Mouse (Mus musculus) spleen, postnatal 4 days (tissue): ENCODE results near the gene Hspb11.

Source experiments
- DNase-seq, 2 experiments: peaks; one replicate each; pipeline ENCODE4 v3.0.0; 2022; ENCODE audit warnings: low spot score in 2 of 2

Gene Hspb11

DNA sequence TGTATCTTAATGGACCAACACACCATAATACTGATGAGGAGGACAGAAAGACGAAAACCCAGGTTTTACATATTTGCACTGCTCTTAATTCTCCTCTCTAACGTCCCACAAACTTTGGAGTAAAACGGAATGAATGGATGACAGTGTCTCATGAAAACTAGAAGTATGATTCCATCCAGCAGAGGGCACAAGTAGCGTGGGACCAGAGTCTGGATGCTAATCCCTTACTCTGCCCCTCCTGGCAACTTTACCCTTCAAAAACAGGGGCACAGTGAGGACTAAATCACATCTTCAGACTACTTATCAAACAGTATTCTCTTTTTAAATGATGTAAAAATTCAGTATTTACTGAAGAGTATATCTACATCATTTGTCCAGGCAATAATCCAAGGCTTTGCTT lies 2.9 kb upstream of the Hspb11 start:
- DNase-seq, result peak in 1 of 2 experiments; percentile 22

DNA sequence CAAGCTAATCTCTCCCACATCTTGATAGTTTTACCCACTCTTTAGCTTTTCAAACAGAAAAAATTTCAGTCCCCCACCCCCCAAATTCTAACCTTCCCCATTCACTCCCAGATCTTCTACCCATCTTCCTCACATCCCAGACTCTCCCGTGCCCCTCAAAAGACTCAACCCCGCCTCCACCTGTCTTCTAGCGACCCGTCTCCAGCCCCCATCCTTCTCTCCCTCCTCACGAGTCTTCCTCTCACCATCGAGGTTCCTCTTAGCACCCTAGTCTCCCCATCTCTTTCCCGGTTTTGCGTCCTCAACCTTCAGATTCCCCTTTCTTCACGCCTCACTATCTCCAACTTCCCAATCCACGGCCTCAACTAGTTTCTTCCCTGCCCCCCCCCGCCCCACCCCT lies 871 bp upstream of the Hspb11 start:
- DNase-seq, result peak in 1 of 2 experiments; percentile 63

DNA sequence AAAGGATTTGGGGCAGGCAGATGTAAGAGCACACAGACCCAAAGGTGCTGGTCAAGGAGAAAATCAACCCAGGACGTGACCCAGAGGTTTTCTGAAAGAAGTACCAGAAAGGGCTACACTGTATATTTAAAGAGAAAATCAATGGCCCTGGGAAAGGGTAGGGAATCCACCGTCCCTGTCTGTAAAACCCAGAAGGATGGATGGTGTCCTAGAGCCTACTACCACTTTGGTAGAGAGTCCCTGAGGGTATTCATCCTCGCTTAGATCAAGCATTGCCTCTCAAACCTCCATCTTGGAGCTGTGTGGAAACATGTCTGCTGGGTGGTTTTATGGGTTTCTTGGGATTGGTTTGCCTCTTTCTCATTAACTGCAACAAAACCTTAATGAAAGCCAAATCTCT lies 1.0 kb downstream of the Hspb11 start:
- DNase-seq, result no peak

DNA sequence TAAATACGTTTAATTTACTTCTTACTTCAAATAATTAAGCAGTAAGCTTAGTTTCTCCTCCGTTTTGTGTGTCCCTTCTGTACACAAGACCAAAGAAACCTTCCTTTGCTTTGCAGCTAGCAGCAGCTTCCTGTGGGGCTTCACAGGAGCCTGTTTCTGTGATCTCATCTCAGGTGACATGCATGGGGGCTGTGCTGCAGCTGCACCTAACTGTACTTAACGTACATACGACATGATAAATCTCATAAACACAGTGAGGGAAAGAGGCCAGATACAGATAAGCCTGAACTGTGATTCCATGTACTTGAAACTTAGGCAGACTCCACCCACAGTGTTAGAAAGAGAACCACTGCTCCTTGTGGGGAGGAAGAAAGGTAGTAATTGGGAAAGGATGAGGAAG lies 6.6 kb downstream of the Hspb11 start:
- no peak for DNase-seq

DNA sequence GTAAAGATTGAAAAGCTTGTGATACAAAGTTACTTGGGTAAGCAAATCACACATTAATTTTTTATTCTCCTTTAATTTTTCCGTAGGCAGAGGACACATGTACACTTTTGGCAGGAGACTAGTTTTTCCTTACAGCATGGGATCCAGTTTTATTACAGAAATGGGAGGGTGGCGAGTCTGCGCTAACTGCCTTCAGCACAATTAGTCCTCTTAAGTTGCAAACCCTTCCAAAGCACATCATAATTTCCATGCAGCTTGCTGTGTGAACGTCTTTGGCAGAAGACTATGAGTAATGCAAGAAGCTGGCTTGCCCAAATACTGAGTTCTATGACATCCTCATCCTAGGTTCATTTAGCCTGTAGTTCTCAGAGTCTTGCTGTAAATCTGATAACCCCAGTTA lies 20.3 kb downstream of the Hspb11 start:
- no peak for DNase-seq

DNA sequence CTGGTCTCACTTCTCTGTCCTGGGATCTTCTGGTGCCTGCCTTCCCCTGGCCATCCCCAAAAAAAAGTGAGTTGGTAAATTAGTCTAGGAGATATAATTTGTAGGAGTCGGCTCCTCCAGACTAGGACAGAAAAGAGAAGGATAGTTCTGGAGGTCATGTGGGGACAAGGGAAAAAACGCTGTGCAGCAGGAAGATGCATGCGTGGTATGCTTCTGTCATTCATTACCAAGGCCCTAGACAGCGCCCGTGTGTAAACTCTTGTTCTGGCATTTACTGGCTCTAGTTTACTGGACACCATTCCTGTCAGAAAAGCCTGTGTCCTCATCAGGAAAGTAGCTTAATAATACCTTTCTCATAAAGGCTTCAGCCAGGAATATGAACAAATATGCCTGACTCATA lies 21.1 kb downstream of the Hspb11 start:
- DNase-seq, result no peak

DNA sequence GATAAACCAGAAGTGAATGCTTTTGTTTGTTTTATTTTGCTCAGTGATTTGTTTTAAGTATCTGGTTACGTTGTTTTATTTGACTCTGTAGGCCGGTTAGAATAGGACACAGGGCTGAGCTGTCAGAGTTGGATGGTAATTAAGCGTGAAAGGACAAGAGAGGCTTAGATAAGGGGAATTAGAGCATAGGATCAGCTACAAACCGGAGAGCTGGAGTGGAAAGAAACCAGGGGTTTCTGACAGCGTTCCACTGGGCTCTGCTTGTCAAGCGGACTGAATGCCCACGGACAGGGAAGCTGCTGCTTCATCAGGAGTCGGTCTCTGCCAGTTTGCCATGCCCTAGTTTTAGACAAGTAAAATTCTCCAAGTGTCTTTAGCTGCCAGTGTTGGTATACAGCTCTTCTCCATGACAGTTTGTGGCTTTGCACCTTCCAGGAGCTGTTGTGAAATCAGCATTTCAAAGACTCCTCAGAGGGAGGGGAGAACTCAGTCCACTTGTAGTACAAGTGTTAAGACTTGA lies 24.9 kb downstream of the Hspb11 start:
- no peak for DNase-seq

DNA sequence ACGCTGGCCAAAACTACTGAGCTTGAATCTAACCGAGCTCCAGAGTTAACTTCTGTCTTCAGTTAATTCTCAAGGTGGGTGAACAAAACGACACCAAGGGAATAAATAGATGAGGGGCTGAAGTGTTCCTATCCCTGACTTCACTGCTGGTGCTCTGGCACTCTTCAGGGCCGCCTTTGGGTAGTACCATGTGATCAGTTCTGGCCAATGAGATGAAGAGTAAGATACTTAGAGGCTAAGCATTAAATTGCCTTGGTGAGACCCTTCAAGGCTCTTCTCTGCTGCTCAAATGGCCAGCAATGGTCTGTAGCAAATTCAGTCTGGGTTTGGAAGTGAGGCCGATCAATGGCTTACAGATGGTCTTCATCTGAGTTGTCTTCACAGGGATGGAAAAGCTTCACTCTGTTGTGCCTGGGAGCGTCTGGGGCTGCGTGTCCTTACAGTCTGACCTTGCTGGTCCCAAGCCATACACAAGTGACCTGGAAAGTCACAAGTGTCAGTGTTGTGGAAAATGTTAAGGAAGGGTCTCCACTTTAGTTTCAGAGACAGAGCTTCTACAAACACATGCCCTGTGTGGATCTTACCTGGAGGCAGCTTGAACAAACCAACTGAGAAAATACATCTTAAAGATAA lies 27.6 kb downstream of the Hspb11 start:
- DNase-seq, result no peak

DNA sequence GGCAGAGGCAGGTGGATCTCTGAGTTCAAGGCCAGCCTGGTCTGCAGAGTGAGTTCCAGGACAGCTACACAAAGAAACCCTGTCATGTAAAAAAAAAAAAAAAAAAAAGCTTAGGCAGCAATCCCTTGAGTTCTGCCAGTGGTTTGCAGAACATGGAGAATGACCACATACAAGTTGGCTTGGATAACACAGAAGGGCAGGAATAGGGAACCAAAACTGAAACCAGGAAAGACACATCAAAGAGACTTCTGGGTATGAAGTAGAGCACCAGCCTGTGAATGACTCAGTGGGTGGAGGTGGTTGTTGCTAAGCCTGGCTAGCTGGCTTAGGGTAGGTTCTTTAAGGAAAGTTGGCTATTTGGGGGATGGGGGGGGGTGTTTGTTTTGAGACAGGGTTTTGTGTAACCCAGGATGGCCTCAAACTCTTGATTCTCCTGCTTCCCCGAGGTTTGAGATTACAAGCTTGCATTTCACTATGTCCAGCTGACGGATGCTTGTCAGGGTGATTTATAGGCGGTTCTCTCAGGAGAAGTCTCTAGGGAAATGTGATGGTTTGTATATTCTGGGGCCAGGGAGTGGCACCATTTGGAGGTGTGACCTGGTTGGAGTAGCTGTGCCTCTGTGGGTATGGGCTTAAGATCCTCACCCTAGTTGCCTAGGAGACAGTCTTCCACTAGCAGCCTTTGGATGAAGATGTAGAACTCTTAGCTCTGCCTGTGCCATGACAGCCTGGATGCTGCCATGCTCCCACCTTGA lies 32.2 kb downstream of the Hspb11 start:
- no peak for DNase-seq

DNA sequence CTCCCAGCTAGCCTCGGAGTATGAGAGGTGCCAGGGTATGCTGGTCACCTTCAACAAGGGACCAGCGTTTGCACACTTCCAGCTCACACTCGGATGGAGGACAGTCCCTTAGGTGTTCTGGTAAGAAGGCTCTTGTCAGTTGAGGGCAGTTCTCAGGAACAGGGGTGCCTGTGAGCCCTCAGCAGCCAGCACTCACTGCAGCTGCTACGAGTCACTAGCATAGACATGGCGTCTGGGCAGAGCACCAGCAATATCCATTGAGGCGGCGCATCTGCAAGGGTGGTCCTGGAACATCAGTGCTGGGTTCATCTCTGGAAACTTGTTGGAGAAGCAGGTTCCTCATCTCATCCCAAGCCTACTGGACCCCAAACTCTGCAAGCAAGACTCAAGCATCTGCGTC lies 33.0 kb downstream of the Hspb11 start:
- DNase-seq, result no peak

DNA sequence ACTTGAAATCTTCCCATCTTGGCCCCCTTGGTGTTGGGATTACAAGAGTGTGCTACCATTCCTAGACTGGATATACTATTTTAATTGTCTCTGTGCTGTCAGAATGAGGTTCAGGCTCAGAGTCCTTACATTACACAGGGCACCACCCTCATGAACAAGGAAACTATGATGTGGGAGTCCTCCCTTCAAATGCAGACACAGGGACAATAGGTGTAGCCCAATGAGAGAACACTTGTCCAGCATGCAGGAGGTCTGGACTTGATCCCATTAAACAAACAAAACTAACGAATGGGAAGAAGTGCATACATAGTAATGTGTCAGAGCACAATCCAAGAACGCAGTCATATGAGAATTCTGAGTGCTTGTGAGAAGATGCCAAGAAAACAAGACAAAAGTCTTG lies 34.1 kb downstream of the Hspb11 start:
- no peak for DNase-seq

DNA sequence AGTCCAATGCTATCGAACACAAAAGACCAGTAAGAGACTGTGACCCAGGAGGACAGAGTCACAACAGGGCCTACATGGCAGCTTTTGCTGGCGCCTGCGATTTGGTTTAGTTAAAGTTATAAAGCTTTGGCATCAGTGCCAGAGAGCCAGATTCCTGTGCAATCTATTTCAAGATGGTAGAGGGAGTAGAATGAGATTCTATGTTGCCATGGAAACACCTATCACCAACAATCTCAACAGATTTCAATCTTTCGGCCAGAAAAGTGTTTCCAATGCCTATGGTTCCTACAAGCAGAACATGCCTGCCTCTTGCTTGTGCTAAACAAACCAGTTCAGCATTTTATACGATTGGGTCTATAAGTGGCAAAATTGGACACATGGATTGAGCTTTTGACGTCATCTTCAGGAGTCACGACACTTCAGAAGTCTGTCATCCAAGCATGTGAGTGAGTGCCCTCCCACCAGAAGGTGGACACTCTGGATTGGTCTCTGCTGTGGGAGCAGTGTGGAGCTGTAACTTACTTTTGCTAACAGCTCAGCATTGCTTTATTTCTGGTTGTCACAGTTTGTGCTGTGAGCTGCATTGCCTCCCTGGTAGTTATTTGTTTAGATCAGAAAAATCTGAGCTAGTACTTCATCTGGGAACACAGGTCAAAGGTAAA lies 38.3 kb downstream of the Hspb11 start:
- no peak for DNase-seq

DNA sequence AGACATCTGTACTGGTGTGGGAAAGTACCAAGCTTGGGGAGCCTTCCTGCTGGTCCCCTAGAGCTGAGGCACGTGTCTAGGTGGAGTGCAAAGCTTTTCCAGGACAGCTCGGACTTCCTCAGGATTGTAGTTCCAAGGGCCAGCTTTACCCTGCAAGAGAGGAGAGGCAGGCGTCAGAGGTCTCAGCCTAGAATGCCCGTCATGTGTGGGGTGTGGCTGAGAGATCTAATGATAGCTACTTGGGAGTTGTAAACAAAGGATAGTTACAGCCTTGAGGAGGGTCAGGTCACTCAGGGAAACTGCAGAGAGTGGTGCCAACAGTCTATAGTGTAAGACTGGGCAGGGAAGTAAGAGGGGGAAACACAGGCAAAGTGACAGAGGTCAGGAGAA lies 38.9 kb downstream of the Hspb11 start:
- DNase-seq, result no peak

DNA sequence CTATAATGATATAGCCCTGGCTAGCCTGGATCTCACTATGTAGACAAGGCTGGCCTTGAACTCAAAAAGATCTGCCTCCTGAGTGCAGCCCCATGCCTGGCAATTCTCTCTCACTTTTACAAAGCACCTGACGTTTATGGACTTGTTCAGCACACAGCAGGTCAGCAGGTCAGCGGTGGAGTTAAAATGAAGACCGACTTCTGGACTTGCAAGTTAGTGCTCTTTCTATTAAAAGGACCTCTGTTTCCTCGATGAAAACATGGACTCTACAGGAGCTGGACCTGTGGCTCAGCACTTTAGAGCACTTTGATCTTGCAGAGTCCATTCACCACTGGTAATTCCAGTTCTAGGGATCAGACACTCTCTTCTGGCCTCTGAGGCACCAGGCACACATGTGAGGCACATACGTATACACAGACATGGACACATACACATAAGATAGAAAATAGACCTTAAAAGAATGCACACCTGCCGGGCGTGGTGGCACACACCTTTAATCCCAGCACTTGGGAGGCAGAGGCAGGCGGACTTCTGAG lies 44.7 kb downstream of the Hspb11 start:
- DNase-seq, result no peak

DNA sequence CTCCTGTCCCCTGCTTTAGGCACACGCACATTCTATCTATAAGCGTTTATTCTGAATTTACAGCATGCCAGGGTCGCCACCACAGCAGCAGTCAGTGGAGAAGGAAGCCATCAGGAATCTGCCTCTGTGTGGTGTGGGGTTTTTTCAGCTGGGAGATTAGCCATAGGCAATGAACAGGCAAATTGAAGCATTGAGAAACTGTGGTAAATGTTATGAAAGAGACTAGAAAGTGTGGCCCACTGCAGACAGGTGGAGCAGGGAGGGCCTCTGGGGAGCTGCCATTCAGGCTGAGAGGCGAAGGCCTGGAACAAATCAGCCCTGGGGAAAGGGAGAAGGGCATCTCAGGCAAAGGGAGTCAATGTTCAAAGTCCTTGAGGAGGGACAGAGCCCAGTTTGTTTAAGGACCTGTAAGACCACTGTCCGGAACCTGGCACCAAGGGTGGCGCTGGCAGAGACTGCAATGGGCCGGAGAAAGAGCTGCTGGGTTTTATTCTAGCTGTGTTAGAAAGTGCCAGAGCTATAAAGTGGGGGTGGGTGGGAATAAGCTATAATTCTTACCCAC lies 46.5 kb downstream of the Hspb11 start:
- no peak for DNase-seq

DNA sequence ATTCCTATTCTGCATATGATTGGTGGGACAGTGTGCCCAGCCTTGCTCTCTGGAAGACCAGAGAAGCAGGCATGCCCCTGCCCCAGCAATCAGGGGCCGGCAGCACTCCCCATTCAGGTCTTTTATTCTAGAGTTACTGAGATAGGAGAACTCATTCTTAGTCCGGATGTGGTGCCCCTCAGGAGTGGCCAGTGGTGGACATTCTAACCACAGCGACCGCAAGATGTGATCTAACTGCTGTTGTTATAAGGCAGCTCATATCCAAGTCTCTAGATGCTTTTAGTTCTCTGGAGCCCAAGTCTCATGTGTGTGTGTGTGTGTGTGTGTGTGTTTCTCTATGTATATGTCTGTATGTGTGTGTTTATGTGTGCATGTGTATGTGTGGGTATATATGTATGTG lies 47.0 kb downstream of the Hspb11 start:
- no peak for DNase-seq

DNA sequence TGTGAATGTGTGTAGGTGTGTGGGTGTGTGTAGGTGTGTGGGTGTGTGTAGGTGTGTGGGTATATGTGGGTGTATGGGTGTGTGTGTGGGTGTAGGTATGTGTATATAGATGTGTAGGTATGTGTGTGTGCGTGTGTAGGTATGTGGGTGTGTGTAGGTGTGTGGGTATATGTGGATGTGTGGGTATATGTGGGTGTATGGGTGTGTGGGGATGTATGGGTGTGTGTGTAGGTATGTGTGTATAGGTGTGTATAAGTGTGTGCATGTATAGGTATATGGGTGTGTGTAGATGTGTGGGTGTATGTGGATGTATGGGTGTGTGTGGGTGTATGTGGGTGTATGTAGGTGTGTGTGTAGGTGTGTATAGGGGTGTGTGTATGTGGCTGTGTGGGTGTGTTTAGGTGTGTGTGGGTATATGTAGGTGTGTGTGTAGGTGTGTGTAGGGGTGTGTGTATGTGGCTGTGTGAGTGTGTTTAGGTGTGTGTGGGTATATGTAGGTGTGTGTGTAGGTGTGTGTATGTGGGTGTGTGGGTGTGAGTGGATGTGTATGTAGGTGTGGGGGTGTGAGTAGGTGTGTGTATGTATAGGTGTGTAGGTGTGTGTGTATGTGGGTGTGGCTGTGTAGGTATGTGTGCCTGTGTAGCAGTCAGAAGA lies 47.6 kb downstream of the Hspb11 start:
- no peak for DNase-seq

DNA sequence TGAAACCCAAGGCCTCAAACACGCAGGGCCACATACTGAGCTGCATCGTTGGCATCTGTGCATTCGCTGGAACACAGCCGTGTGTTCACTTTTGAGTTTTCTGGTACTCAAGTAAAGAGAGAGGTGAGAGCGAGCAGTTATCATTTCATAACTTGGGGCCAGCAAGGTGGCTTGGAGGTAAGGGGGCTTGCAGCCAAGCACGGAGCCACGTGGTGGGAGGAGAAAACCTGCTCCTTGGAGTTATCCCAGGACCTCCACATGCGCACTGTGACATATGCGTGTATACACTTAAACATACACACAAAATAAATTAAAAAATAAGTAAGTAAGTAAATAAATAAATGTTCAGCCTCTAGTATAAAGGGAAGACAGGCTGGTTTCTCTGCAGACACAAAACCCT lies 48.8 kb downstream of the Hspb11 start:
- DNase-seq, result no peak

DNA sequence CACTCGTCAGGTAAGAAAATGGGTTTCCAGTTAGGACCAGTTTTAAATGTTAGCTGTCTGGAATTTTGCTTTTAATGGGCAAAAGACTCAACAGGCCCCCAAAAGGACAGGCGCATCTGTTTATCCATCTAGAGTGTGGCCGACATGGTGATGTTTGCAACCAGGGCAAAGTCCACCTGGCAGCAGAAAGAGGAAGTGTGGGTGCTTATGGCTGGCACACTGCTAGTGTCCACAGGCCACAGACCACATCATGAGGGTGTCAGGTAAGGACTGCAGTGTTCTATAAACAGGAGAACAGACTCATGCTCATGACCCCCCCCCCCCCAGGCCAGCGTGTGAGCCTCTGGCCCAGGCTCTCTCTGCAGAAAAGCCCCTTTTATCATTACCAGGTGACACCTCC lies 49.4 kb downstream of the Hspb11 start:
- DNase-seq, result no peak

DNA sequence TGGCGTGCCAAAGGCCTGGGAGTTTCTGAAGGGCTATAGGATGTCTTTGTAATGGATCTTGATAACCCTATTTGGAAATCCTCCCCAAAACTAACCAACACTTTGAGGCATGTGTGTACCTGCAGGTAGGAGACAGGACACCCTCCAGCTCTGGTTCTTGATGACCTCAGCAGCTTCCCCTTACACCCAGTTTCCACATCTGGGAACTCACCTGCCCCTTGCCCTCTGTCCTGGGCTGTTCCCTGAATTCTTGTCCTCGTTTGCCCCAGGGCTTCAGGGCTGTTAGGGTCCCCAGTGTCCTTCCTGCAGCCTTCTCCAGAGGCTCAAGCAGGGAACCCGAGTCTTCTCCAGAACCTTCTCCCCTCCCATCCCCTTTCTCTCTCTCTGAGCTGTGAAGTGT lies 50.1 kb downstream of the Hspb11 start:
- no peak for DNase-seq

DNA sequence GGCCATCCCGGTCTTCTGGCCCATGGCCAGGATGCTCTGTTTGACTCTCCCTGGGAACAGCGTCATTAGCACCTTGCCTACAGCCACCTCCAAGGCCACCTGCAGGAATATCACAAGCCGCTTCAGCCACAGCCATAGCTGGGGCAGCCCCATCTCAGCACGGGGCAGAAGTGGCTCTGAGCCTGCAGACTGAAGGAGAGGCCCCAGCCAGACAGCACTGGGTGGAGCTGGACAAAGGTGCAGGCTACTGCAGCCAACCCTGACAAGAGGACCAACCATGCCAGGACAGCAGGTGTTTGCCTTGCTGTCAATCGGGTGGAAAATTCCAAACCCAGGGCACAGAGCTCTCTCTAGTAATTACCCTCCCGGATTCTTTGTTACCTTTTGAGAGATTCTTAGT lies 53.6 kb downstream of the Hspb11 start, which contains the start of gene Dio1:
Gene Dio1, minus strand, starts transcription at position 204 of the 400 bp plus-strand sequence.
- no peak for DNase-seq
